ENCODE assay signal across 7 mouse cellular contexts in the genomic region with DNA sequence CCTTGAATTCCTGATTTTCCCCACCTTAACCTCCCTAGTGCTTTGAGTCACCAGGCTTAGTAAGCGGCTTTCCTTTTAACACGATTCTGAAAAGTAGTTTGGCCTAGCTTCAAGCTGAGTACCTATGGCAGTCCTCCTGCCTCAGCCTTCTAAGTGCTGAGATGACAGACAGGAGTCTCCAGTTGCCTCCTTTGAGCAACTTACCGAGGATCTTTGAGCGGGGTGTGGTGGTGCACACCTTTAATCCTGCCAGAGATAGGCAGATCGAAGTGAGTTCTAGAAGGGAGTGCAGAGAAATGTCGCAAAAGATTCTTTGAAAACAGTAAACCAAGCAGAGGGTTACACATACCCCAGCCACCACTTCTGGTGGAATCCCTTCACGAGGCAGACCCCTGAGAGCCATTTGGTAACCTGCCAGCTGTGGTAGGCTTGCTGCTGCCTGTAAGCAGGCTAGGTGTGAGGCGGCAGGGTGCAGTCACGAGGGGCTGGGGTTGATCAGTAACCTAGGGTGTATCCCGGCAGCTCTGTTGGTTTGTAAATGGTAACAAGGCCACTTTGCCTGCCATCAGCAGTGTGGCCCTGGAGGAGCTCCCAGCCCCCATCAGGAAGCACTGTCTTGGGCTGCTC. TPM values are rescaled to one million over a fixed set of nuclear protein-coding genes. Genes with fewer than 3 reads are reported as not detected.
A peak's percentile ranks its signal among the peaks of the same experiment; 100 is the strongest.
DNase-seq lines count a peak whose midpoint lies in the region; ATAC-seq and TF ChIP-seq lines count a peak whose summit lies in the region.

No protein-coding gene starts in this region.

- no peaks in the 10 kb centered on the region for H3K27me3 ChIP-seq in hindbrain, embryonic 14.5 days (ENCODE audit: control insufficient read depth, insufficient read depth, low read length)
- H3K27me3 ChIP-seq in liver, embryonic 11.5 days (replicated peaks; ENCODE audit: control insufficient read depth, insufficient read depth, low read length) = no peaks in the 10 kb centered on the region

- peaks cover 43% of the 10 kb centered on the region for H3K36me3 ChIP-seq in hindbrain, embryonic 14.5 days (replicated peaks; ENCODE audit: control insufficient read depth, insufficient read depth)
- peaks cover 44% of the 10 kb centered on the region for H3K36me3 ChIP-seq in liver, embryonic 11.5 days (ENCODE audit: control insufficient read depth, insufficient read depth, low read length)

- H3K4me2 ChIP-seq in hindbrain, embryonic 14.5 days (replicated peaks) = peak overlapping the region; percentile 98
- peak overlapping the region; percentile 99 for H3K4me2 ChIP-seq in liver, embryonic 11.5 days

- 2% methylated on average over 10 of the region's 10 CpGs for WGBS in hindbrain, embryonic 14.5 days
- WGBS in liver, embryonic 11.5 days = 2% methylated on average over 10 of the region's 10 CpGs
- 1% methylated on average over 10 of the region's 10 CpGs for WGBS in olfactory bulb, adult 2 months

- TF ChIP-seq POLR2A in olfactory bulb, adult 2 months (IDR thresholded peaks at IDR 0.05; ENCODE audit: insufficient read depth, low read depth, low read length) = no peak

- no peak for TF ChIP-seq CTCF in olfactory bulb, adult 2 months (IDR thresholded peaks at IDR 0.05; ENCODE audit: insufficient read depth, low read depth, low read length)

- peaks cover 62% of the 10 kb centered on the region for H3K4me1 ChIP-seq in hindbrain, embryonic 14.5 days (replicated peaks; ENCODE audit: control insufficient read depth, insufficient read depth, low read length)
- H3K4me1 ChIP-seq in liver, embryonic 11.5 days (replicated peaks; ENCODE audit: control insufficient read depth, insufficient read depth, low read length) = peaks cover 46% of the 10 kb centered on the region
- peaks cover 68% of the 10 kb centered on the region for H3K4me1 ChIP-seq in olfactory bulb, adult 2 months (ENCODE audit: control insufficient read depth, insufficient read depth, low read length)

- peak overlapping the region; percentile 100 for H3K27ac ChIP-seq in hindbrain, embryonic 14.5 days
- peak overlapping the region; percentile 100 for H3K27ac ChIP-seq in liver, embryonic 11.5 days (ENCODE audit: low read depth, low read length)
- H3K27ac ChIP-seq in olfactory bulb, adult 2 months (ENCODE audit: insufficient read depth, low read depth, low read length) = no peak overlapping the region

- DNase-seq in thymus, postnatal 14 days = peak; percentile 47
- DNase-seq in thymus, postnatal 10 days (ENCODE audit: low spot score in 2 of 2) = no peak
- peak; percentile 69 to 71 for DNase-seq in cerebellum, postnatal 10 days
- DNase-seq in hindbrain, embryonic 14.5 days (ENCODE audit: low spot score) = no peak
- no peak for DNase-seq in liver, embryonic 11.5 days (ENCODE audit: low spot score)
- DNase-seq in right cerebral cortex, postnatal 25 days = no peak

- peak overlapping the region; percentile 98 for H3K9ac ChIP-seq in hindbrain, embryonic 14.5 days
- peak overlapping the region; percentile 99 for H3K9ac ChIP-seq in liver, embryonic 11.5 days (ENCODE audit: low read depth, low read length)

- peak overlapping the region; percentile 95 for H3K4me3 ChIP-seq in hindbrain, embryonic 14.5 days (replicated peaks; ENCODE audit: low read length)
- peak overlapping the region; percentile 99 for H3K4me3 ChIP-seq in liver, embryonic 11.5 days (ENCODE audit: low read depth, low read length)
- H3K4me3 ChIP-seq in olfactory bulb, adult 2 months (ENCODE audit: insufficient read depth, low read depth, low read length) = peak overlapping the region; percentile 83

- H3K9me3 ChIP-seq in hindbrain, embryonic 14.5 days (ENCODE audit: control insufficient read depth, low read length) = no peaks in the 10 kb centered on the region
- no peaks in the 10 kb centered on the region for H3K9me3 ChIP-seq in liver, embryonic 11.5 days (ENCODE audit: control insufficient read depth, low read length)

- no peak for ATAC-seq in hindbrain, embryonic 14.5 days (ENCODE audit: low FRiP score)
- ATAC-seq in liver, embryonic 11.5 days (replicated peaks; ENCODE audit: low FRiP score) = no peak

RNA-seq across cellular contexts. Expression of a gene that starts 1.4 kb away (rescaled TPM):
- polyA plus RNA-seq in hindbrain, embryonic 14.5 days (2014; fragmentation: Nextera tagmentation; extraction: Ambion mirVana) = 59.5 and 62.6 TPM in 2 replicates
- polyA plus RNA-seq in liver, embryonic 11.5 days (2014; fragmentation: Nextera tagmentation; extraction: Ambion mirVana) = 329 and 336 TPM in 2 replicates
- 555 TPM in 1 of 2 replicates, not detected in the other for polyA plus RNA-seq in olfactory bulb, adult 2 months (2012; ENCODE audit: insufficient read depth, insufficient read length, low replicate concordance, missing spikeins)

RNA-seq across cellular contexts. Expression of a gene that starts 18.6 kb away (rescaled TPM):
- 10.1 and 12.8 TPM in 2 replicates for polyA plus RNA-seq in hindbrain, embryonic 14.5 days (2014; fragmentation: Nextera tagmentation; extraction: Ambion mirVana)
- polyA plus RNA-seq in liver, embryonic 11.5 days (2014; fragmentation: Nextera tagmentation; extraction: Ambion mirVana) = 50.9 and 52.4 TPM in 2 replicates
- polyA plus RNA-seq in olfactory bulb, adult 2 months (2012; ENCODE audit: insufficient read depth, insufficient read length, low replicate concordance, missing spikeins) = not detected in 2 replicates

RNA-seq across cellular contexts. Expression of a gene that starts 18.8 kb away (rescaled TPM):
- polyA plus RNA-seq in hindbrain, embryonic 14.5 days (2014; fragmentation: Nextera tagmentation; extraction: Ambion mirVana) = 288 and 294 TPM in 2 replicates
- polyA plus RNA-seq in liver, embryonic 11.5 days (2014; fragmentation: Nextera tagmentation; extraction: Ambion mirVana) = 17.6 and 20.9 TPM in 2 replicates
- not detected in 2 replicates for polyA plus RNA-seq in olfactory bulb, adult 2 months (2012; ENCODE audit: insufficient read depth, insufficient read length, low replicate concordance, missing spikeins)

RNA-seq across cellular contexts. Expression of a gene that starts 30.4 kb away (rescaled TPM):
- 0.47 TPM in 1 of 2 replicates, not detected in the other for polyA plus RNA-seq in hindbrain, embryonic 14.5 days (2014; fragmentation: Nextera tagmentation; extraction: Ambion mirVana)
- 11.1 and 11.8 TPM in 2 replicates for polyA plus RNA-seq in liver, embryonic 11.5 days (2014; fragmentation: Nextera tagmentation; extraction: Ambion mirVana)
- not detected in 2 replicates for polyA plus RNA-seq in olfactory bulb, adult 2 months (2012; ENCODE audit: insufficient read depth, insufficient read length, low replicate concordance, missing spikeins)

RNA-seq across cellular contexts. Expression of a gene that starts 34.9 kb away (rescaled TPM):
- polyA plus RNA-seq in hindbrain, embryonic 14.5 days (2014; fragmentation: Nextera tagmentation; extraction: Ambion mirVana) = 0.08 and 0.74 TPM in 2 replicates
- 0.69 and 1.5 TPM in 2 replicates for polyA plus RNA-seq in liver, embryonic 11.5 days (2014; fragmentation: Nextera tagmentation; extraction: Ambion mirVana)
- polyA plus RNA-seq in olfactory bulb, adult 2 months (2012; ENCODE audit: insufficient read depth, insufficient read length, low replicate concordance, missing spikeins) = not detected in 2 replicates

Comparison
In these comparisons a context has a peak if more than half of its experiments do, and no peak if none do; other contexts are left out.
1. DNase-seq: peak in thymus, postnatal 14 days (single experiment) and cerebellum, postnatal 10 days (2 of 2); none in thymus, postnatal 10 days (0 of 2), hindbrain, embryonic 14.5 days (single experiment), liver, embryonic 11.5 days (single experiment) and right cerebral cortex, postnatal 25 days (single experiment).
2. RNA of a gene that starts 18.6 kb away (polyA plus RNA-seq): 50.9 to 52.4 TPM in liver, embryonic 11.5 days and 10.1 to 12.8 TPM in hindbrain, embryonic 14.5 days; not detected in olfactory bulb, adult 2 months; every median in the first group is over 10 times any median in the second.
3. Peak in every context shown above with its lines, with median percentiles within 50 percentile points of each other: H3K4me3 ChIP-seq.